Comparison of ENCODE assay signal across 11 mouse cellular contexts in the genomic region with DNA sequence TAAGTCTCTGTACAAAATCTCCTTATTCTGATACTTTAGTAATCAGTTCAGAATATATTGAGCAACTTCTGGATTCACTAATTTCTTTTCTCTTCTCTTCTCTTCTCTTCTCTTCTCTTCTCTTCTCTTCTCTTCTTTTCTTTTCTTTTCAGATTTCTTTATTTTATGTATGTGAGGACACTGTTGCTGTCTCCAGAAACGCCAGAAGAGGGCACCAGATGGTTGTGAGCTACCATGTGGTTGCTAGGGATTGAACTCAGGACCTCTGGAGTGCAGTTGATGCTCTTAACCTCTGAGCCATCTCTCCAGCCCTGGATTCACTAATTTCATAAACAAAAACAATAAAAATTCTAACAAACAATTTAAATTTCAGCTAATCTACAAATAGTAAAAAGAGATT. TPM values are rescaled to one million over a fixed set of nuclear protein-coding genes. Genes with fewer than 3 reads are reported as not detected.
DNase-seq lines count a peak whose midpoint lies in the region; ATAC-seq and TF ChIP-seq lines count a peak whose summit lies in the region.
"Had no signal": no experiment of that assay in that cellular context is flagged by ENCODE, and none has a peak within 500 bp of the region (broad histone marks: within the 10 kb centered on the region; RNA-seq: fewer than 3 reads in every experiment).

No protein-coding gene starts in this region.

- H3K4me3 ChIP-seq in heart, adult 2 months = no peak overlapping the region
- no peak overlapping the region for H3K4me3 ChIP-seq in heart, embryonic 10.5 days
- H3K4me3 ChIP-seq in thymus, adult 2 months (ENCODE audit: control insufficient read depth, insufficient read depth, low read length) = no peak overlapping the region
- H3K4me3 ChIP-seq: embryonic facial prominence, embryonic 12.5 days; myocyte had no signal

- H3K27me3 ChIP-seq in heart, adult 2 months (ENCODE audit: control insufficient read depth, insufficient read depth, low read length) = no peaks in the 10 kb centered on the region
- peaks cover 9% of the 10 kb centered on the region for H3K27me3 ChIP-seq in heart, embryonic 10.5 days (ENCODE audit: insufficient read depth, poor library complexity, severe bottlenecking)
- H3K27me3 ChIP-seq in thymus, adult 2 months (ENCODE audit: control insufficient read depth, insufficient read depth, low read length) = no peaks in the 10 kb centered on the region
- H3K27me3 ChIP-seq: embryonic facial prominence, embryonic 12.5 days had no signal

- TF ChIP-seq CTCF in heart, adult 2 months (IDR thresholded peaks at IDR 0.05) = peak; percentile 73
- TF ChIP-seq CTCF in thymus, adult 2 months (IDR thresholded peaks at IDR 0.05; ENCODE audit: borderline replicate concordance, control insufficient read depth, extremely low read depth, insufficient read depth, low read length, poor library complexity) = no peak

- no peak for TF ChIP-seq EP300 in heart, adult 2 months (IDR thresholded peaks at IDR 0.05; ENCODE audit: insufficient read depth, low read depth, low read length)

- WGBS in heart, adult 2 months = 0% methylated on average over 1 of the region's 1 CpGs
- WGBS in heart, embryonic 10.5 days = 0% methylated on average over 1 of the region's 1 CpGs
- WGBS in thymus, adult 2 months = 0% methylated on average over 1 of the region's 1 CpGs

- no peaks in the 10 kb centered on the region for H3K79me2 ChIP-seq in heart, adult 2 months (replicated peaks; ENCODE audit: control insufficient read depth, insufficient read depth, low read length)

- intact Hi-C loops in heart, adult 2 months (cut with DNase I) = loop anchor here (1.0 kb wide), 1 partner anchor 67 kb away; no protein-coding TSS in a partner anchor

- no peak overlapping the region for H3K27ac ChIP-seq in heart, adult 2 months
- H3K27ac ChIP-seq in heart, embryonic 10.5 days = no peak overlapping the region
- H3K27ac ChIP-seq in thymus, adult 2 months (ENCODE audit: control insufficient read depth, insufficient read depth, low read length) = no peak overlapping the region
- H3K27ac ChIP-seq: embryonic facial prominence, embryonic 12.5 days had no signal

- no peaks in the 10 kb centered on the region for H3K9me3 ChIP-seq in heart, embryonic 10.5 days
- H3K9me3 ChIP-seq: embryonic facial prominence, embryonic 12.5 days had no signal

- TF ChIP-seq POLR2A in heart, adult 2 months (IDR thresholded peaks at IDR 0.05; ENCODE audit: insufficient read depth, low read depth, low read length) = no peak
- TF ChIP-seq POLR2A in thymus, adult 2 months (IDR thresholded peaks at IDR 0.05; ENCODE audit: control insufficient read depth, extremely low read depth, insufficient read depth, low read length, poor library complexity) = no peak

- no peak overlapping the region for H3K9ac ChIP-seq in heart, adult 2 months (ENCODE audit: low read depth, low read length)
- H3K9ac ChIP-seq: embryonic facial prominence, embryonic 12.5 days had no signal

- H3K36me3 ChIP-seq in heart, adult 2 months (ENCODE audit: control insufficient read depth, insufficient read depth, low read length) = no peaks in the 10 kb centered on the region
- no peaks in the 10 kb centered on the region for H3K36me3 ChIP-seq in heart, embryonic 10.5 days
- H3K36me3 ChIP-seq in thymus, adult 2 months (ENCODE audit: control insufficient read depth, insufficient read depth, low read length) = no peaks in the 10 kb centered on the region
- H3K36me3 ChIP-seq: embryonic facial prominence, embryonic 12.5 days had no signal

- no peak for DNase-seq in heart, adult 2 months
- no peak for DNase-seq in heart, embryonic 10.5 days (ENCODE audit: low spot score)
- DNase-seq in thymus, adult 2 months = peak; percentile 48
- no peak for DNase-seq in thymus, adult 18-20 months
- peak; percentile 24 for DNase-seq in c-Kit-positive CD71-negative TER-119-negative erythroid progenitor cells, embryonic 14.5 days (ENCODE audit: low read depth)
- peak; percentile 76 for DNase-seq in kidney, postnatal 10 days
- DNase-seq in mesoderm, embryonic 11.5 days (ENCODE audit: low read depth, low spot score) = peak; percentile 24

- H3K4me1 ChIP-seq in heart, adult 2 months (ENCODE audit: control insufficient read depth, insufficient read depth, low read length) = peaks cover 5% of the 10 kb centered on the region
- no peaks in the 10 kb centered on the region for H3K4me1 ChIP-seq in heart, embryonic 10.5 days
- no peaks in the 10 kb centered on the region for H3K4me1 ChIP-seq in thymus, adult 2 months (replicated peaks; ENCODE audit: control insufficient read depth, insufficient read depth, low read length)
- H3K4me1 ChIP-seq: embryonic facial prominence, embryonic 12.5 days had no signal

- no peak for ATAC-seq in activated CD4-positive, CD25-positive, alpha-beta regulatory T cell, adult 4 months

RNA-seq across cellular contexts. Expression of a gene that starts 29.4 kb away (rescaled TPM):
- 1 to 10 TPM; 1.6 to 2.2 TPM for total RNA-seq in heart, adult 2 months (2021)
- 2.1 and 2.8 TPM in 2 replicates for polyA plus RNA-seq in heart, adult 2 months (2012; rRNA removed)
- 8.2 and 9.3 TPM in 2 replicates for polyA plus RNA-seq in heart, embryonic 10.5 days (2016; fragmentation: Nextera tagmentation; extraction: Ambion mirVana)
- polyA plus RNA-seq in thymus, adult 2 months (2012; rRNA removed) = 35.0 and 38.3 TPM in 2 replicates
- under 1 TPM; 0.09 to 0.31 TPM for polyA plus RNA-seq in activated CD4-positive, CD25-positive, alpha-beta regulatory T cell, adult 4 months (2017; shearing (Covaris generic))

RNA-seq across cellular contexts. Expression of a gene that starts 40.8 kb away (rescaled TPM):
- total RNA-seq in heart, adult 2 months (2021) = not detected
- 0.43 and 0.67 TPM in 2 replicates for polyA plus RNA-seq in heart, adult 2 months (2012; rRNA removed)
- not detected in 2 replicates for polyA plus RNA-seq in heart, embryonic 10.5 days (2016; fragmentation: Nextera tagmentation; extraction: Ambion mirVana)
- 0.46 and 0.50 TPM in 2 replicates for polyA plus RNA-seq in thymus, adult 2 months (2012; rRNA removed)
- polyA plus RNA-seq in activated CD4-positive, CD25-positive, alpha-beta regulatory T cell, adult 4 months (2017; shearing (Covaris generic)) = not detected
- total RNA-seq: layer of hippocampus, adult 18-20 months had no signal
- polyA plus RNA-seq: embryonic facial prominence, embryonic 12.5 days; myocyte had no signal

RNA-seq across cellular contexts. Expression of a gene that starts 49.4 kb away (rescaled TPM):
- total RNA-seq in heart, adult 2 months (2021) = under 1 TPM; 0.75 to 0.84 TPM
- polyA plus RNA-seq in heart, adult 2 months (2012; rRNA removed) = 1.2 and 1.6 TPM in 2 replicates
- polyA plus RNA-seq in heart, embryonic 10.5 days (2016; fragmentation: Nextera tagmentation; extraction: Ambion mirVana) = 0.75 and 1.5 TPM in 2 replicates
- 17.2 and 19.9 TPM in 2 replicates for polyA plus RNA-seq in thymus, adult 2 months (2012; rRNA removed)
- polyA plus RNA-seq in activated CD4-positive, CD25-positive, alpha-beta regulatory T cell, adult 4 months (2017; shearing (Covaris generic)) = not detected

RNA-seq across cellular contexts. Expression of a gene that starts 50.7 kb away (rescaled TPM):
- total RNA-seq in heart, adult 2 months (2021) = 10 to 100 TPM; 19.1 to 23.2 TPM
- 30.3 and 41.7 TPM in 2 replicates for polyA plus RNA-seq in heart, adult 2 months (2012; rRNA removed)
- 9.5 and 25.6 TPM in 2 replicates for polyA plus RNA-seq in heart, embryonic 10.5 days (2016; fragmentation: Nextera tagmentation; extraction: Ambion mirVana)
- 44.5 and 58.0 TPM in 2 replicates for polyA plus RNA-seq in thymus, adult 2 months (2012; rRNA removed)
- polyA plus RNA-seq in activated CD4-positive, CD25-positive, alpha-beta regulatory T cell, adult 4 months (2017; shearing (Covaris generic)) = 1 to 10 TPM; 4.0 to 4.6 TPM

RNA-seq across cellular contexts. Expression of a gene that starts 51.3 kb away (rescaled TPM):
- 10 to 100 TPM; 37.5 to 45.9 TPM for total RNA-seq in heart, adult 2 months (2021)
- 64.5 and 79.5 TPM in 2 replicates for polyA plus RNA-seq in heart, adult 2 months (2012; rRNA removed)
- polyA plus RNA-seq in heart, embryonic 10.5 days (2016; fragmentation: Nextera tagmentation; extraction: Ambion mirVana) = 0.75 and 1.4 TPM in 2 replicates
- polyA plus RNA-seq in thymus, adult 2 months (2012; rRNA removed) = 188 and 195 TPM in 2 replicates
- 1 to 10 TPM; 1.8 to 6.5 TPM for polyA plus RNA-seq in activated CD4-positive, CD25-positive, alpha-beta regulatory T cell, adult 4 months (2017; shearing (Covaris generic))

Comparison
In these comparisons a context has a peak if more than half of its experiments do, and no peak if none do; other contexts are left out.
1. DNase-seq: peak in thymus, adult 2 months (single experiment), c-Kit-positive CD71-negative TER-119-negative erythroid progenitor cells, embryonic 14.5 days (single experiment), kidney, postnatal 10 days (single experiment) and mesoderm, embryonic 11.5 days (single experiment); none in heart, adult 2 months (0 of 2), heart, embryonic 10.5 days (single experiment) and thymus, adult 18-20 months (0 of 2).